In the genomic region with DNA sequence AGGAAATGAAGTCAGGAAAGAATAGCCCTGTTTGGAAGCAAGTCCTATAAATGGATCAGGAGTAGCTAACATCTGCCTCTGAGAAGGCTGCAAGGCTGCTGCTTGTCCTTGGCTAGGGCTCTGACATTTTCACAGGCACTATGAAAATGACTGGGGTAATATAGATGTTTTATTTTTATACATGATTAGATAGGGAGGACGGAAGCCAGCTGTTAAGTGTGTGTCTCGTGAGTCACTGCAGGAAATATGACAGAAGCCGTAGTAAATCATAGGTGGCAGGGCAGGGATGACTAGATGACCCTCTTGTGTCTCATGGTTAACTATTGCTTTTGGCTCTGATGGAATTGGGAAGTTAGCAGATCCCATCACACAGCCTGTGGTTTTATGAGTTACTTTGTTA, we compare ENCODE assay signal across 13 mouse cellular contexts. TPM values are rescaled to one million over a fixed set of nuclear protein-coding genes. Genes with fewer than 3 reads are reported as not detected.
A peak's percentile ranks its signal among the peaks of the same experiment; 100 is the strongest.
DNase-seq lines count a peak whose midpoint lies in the region; TF ChIP-seq lines count a peak whose summit lies in the region.
"Had no signal": no experiment of that assay in that cellular context is flagged by ENCODE, and none has a peak within 500 bp of the region (broad histone marks: within the 10 kb centered on the region; RNA-seq: fewer than 3 reads in every experiment).

No protein-coding gene starts in this region.

- H3K79me3 ChIP-seq in C2C12 (ENCODE audit: low read depth), result no peaks in the 10 kb centered on the region

- no peak overlapping the region for H3ac ChIP-seq in C2C12 (ENCODE audit: control insufficient read depth, insufficient read length, low read depth)

- no peaks in the 10 kb centered on the region for H3K79me2 ChIP-seq in C2C12 (ENCODE audit: control insufficient read depth, insufficient read depth)

- no peak for TF ChIP-seq CTCF in C2C12 (IDR thresholded peaks at IDR 0.05; ENCODE audit: control insufficient read depth, insufficient read depth, insufficient read length)

- H3K4me3 ChIP-seq in C2C12 (ENCODE audit: insufficient read depth, poor library complexity, severe bottlenecking), result no peak overlapping the region
- H3K4me3 ChIP-seq: embryonic facial prominence, embryonic 12.5 days; neural tube, embryonic 13.5 days had no signal

- no peaks in the 10 kb centered on the region for H3K36me3 ChIP-seq in C2C12 (ENCODE audit: control insufficient read depth, insufficient read depth)
- H3K36me3 ChIP-seq: embryonic facial prominence, embryonic 12.5 days; neural tube, embryonic 13.5 days had no signal

- peak; percentile 13 for DNase-seq in kidney, adult 9 months
- DNase-seq in kidney, adult 18-20 months, result no peak
- DNase-seq in adrenal gland, adult 8-10 months, result peak; percentile 15
- peak; percentile 38 for DNase-seq in kidney, postnatal 14 days
- DNase-seq in layer of hippocampus, postnatal 14 days (ENCODE audit: low spot score in 2 of 2), result no peak
- DNase-seq in gastrocnemius, adult 8-10 months (ENCODE audit: low spot score in 2 of 2), result no peak
- DNase-seq: cerebellum, adult 8-10 months; liver, postnatal 0 days; midbrain, embryonic 14.5 days; thymus, adult 18-20 months had no signal

- no peaks in the 10 kb centered on the region for H3K27me3 ChIP-seq in C2C12 (ENCODE audit: control insufficient read depth, insufficient read depth, insufficient read length)
- H3K27me3 ChIP-seq: embryonic facial prominence, embryonic 12.5 days; neural tube, embryonic 13.5 days had no signal

TF ChIP-seq in C2C12, 6 proteins besides CTCF, POLR2A, EP300 and RAD21:
- TF ChIP-seq CEBPB (IDR thresholded peaks at IDR 0.05; ENCODE audit: low read depth), result no peak
- no peak for TF ChIP-seq USF1 (IDR thresholded peaks at IDR 0.05; ENCODE audit: low read depth)
- peak; percentile 83 for TF ChIP-seq MYOD1 (IDR thresholded peaks at IDR 0.05; ENCODE audit: control insufficient read depth, insufficient read length, low read depth)
- no peak for TF ChIP-seq MYOG (IDR thresholded peaks at IDR 0.05; ENCODE audit: control insufficient read depth, extremely low read depth, insufficient read length)
- peak; percentile 84 for TF ChIP-seq FOSL1 (IDR thresholded peaks at IDR 0.05; ENCODE audit: insufficient read depth, low read length, poor library complexity, severe bottlenecking)
- TF ChIP-seq MAX (IDR thresholded peaks at IDR 0.05), result no peak

RNA-seq across cellular contexts. Expression of gene Nubpl, which starts 28.9 kb away (rescaled TPM):
- 6.4 TPM for polyA plus RNA-seq in C2C12 (2012; fragmentation: generic; extraction: Trizol)
- 10 to 100 TPM; 10.1 to 16.2 (median 13.7) TPM for total RNA-seq in adrenal gland, adult 8-10 months (2022)
- total RNA-seq in layer of hippocampus, postnatal 14 days (2021), result 1 to 10 TPM; 5.1 to 5.4 TPM
- 1 to 10 TPM; 4.8 to 5.2 (median 5.1) TPM for total RNA-seq in gastrocnemius, adult 8-10 months (2022)

Comparison
In these comparisons a context has a peak if more than half of its experiments do, and no peak if none do; other contexts are left out.
1. DNase-seq: peak in kidney, adult 9 months (single experiment), adrenal gland, adult 8-10 months (single experiment) and kidney, postnatal 14 days (single experiment); none in kidney, adult 18-20 months (single experiment), layer of hippocampus, postnatal 14 days (0 of 2) and gastrocnemius, adult 8-10 months (0 of 2).